Mouse (Mus musculus) intestine, postnatal 0 days (tissue): ENCODE results near the gene Uqcrq. TPM values are rescaled to one million over a fixed set of nuclear protein-coding genes. Genes with fewer than 3 reads are reported as not detected.

Source experiments
- ATAC-seq: fragments of 200-750 bp; cut with Nextera tagmentation; 2 replicates; pipeline ENCODE4 v1.8.0; 2017; ENCODE audit warnings: mild to moderate bottlenecking, moderate TSS enrichment, moderate library complexity
- H3K27ac ChIP-seq: fragments of 300-500 bp; sonication (generic); 2 replicates; pipeline ENCODE4 v1.5.1; 2014; ENCODE audit warnings: mild to moderate bottlenecking, low read depth, low read length, moderate library complexity
- H3K27me3 ChIP-seq: fragments of 300-500 bp; sonication (generic); replicated peaks from 2 replicates; pipeline ENCODE4 v1.6.1; 2014; ENCODE audit warnings: low read length, mixed read lengths; ENCODE audit not compliant: control insufficient read depth, insufficient read depth
- H3K36me3 ChIP-seq: fragments of 300-500 bp; sonication (generic); 2 replicates; pipeline ENCODE4 v1.6.1; 2014; ENCODE audit warnings: mild to moderate bottlenecking, moderate library complexity; ENCODE audit not compliant: control insufficient read depth, insufficient read depth
- H3K4me1 ChIP-seq: fragments of 300-500 bp; sonication (generic); replicated peaks from 2 replicates; pipeline ENCODE4 v1.6.1; 2014; ENCODE audit warnings: antibody characterized with exemption, low read length, mixed read lengths; ENCODE audit not compliant: control insufficient read depth, insufficient read depth
- H3K4me2 ChIP-seq: fragments of 300-500 bp; sonication (generic); replicated peaks from 2 replicates; pipeline ENCODE4 v1.6.1; 2014; ENCODE audit warnings: low read depth, mild to moderate bottlenecking, moderate library complexity
- H3K4me3 ChIP-seq: fragments of 300-500 bp; sonication (generic); 2 replicates; pipeline ENCODE4 v1.5.1; 2014; ENCODE audit warnings: low read depth, low read length
- H3K9ac ChIP-seq: fragments of 300-500 bp; sonication (generic); 2 replicates; pipeline ENCODE4 v1.6.1; 2014; ENCODE audit warnings: mild to moderate bottlenecking, low read depth, low read length
- H3K9me3 ChIP-seq: fragments of 300-500 bp; sonication (generic); 2 replicates; pipeline ENCODE4 v1.6.1; 2016; ENCODE audit warnings: mixed run types; ENCODE audit not compliant: control insufficient read depth
- CTCF ChIP-seq: sonication (generic); IDR thresholded peaks from 2 replicates; pipeline ENCODE4 v1.5.1; 2016; ENCODE audit warnings: low read depth, mild to moderate bottlenecking, control low read depth, antibody characterized with exemption, moderate library complexity
- WGBS: fragments of 180-500 bp; shearing (Covaris S2); extraction: QIAGEN DNeasy Blood & Tissue Kit; methylation state at CpG from one replicate; pipeline ENCODE4 v1.1.7; 2014; 5-methylcytosine and 5-hydroxymethylcytosine counted together
- polyA plus RNA-seq: library from polyadenylated mRNA; unstranded; fragments of >200 nt; fragmentation: Nextera tagmentation; extraction: Ambion mirVana; gene quantifications from 2 replicates; pipeline ENCODE4 v1.2.1, GENCODE M21; 2015

Uqcrq gene
- polyA plus RNA-seq, 1 experiment from 2014 or later, result 2,040 TPM

- Histone ChIP-seq H3K27me3 (peaks cover 60% of the 10 kb centered on the region), H3K4me2 (no peak overlapping the region), H3K4me1 (no peaks in the 10 kb centered on the region), H3K27ac (no peak overlapping the region), H3K36me3 (no peaks in the 10 kb centered on the region), H3K9me3 (no peaks in the 10 kb centered on the region), H3K9ac (no peak overlapping the region), H3K4me3 (no peak overlapping the region)
- no peak for ATAC-seq
- TF ChIP-seq CTCF, result peak; percentile 54
- WGBS, result 80% methylated on average over 3 of the region's 3 CpGs
Observed at GRCm38 (mm10) chr11:53472709-53473108, 42.1 kb upstream of the Uqcrq start.

- H3K9ac ChIP-seq, result no peak within 1 kb of the TSS
- H3K27ac ChIP-seq, result no peak within 1 kb of the TSS
- peak; percentile 55; the same call in 1 of the 2 replicates for ATAC-seq
- no peaks in the 10 kb centered on the region for H3K36me3 ChIP-seq
- 0 out of 2 replicates have a peak within 1 kb of the TSS, but pooled peaks have one; percentile 9 for H3K4me3 ChIP-seq
- peaks cover 52% of the 10 kb centered on the region for H3K27me3 ChIP-seq
- WGBS, result 5% methylated on average over 29 of the region's 29 CpGs
- peak; percentile 97 for TF ChIP-seq CTCF
- no peaks in the 10 kb centered on the region for H3K4me1 ChIP-seq
- peak within 1 kb of the TSS; percentile 53 for H3K4me2 ChIP-seq
- no peaks in the 10 kb centered on the region for H3K9me3 ChIP-seq
Observed at GRCm38 (mm10) chr11:53469968-53470695, 39.5 kb upstream of the Uqcrq start, which contains the start of gene Gm9837. Gm9837 (minus strand) TSS chr11:53470479.

- Histone ChIP-seq H3K4me3 (no peak overlapping the region), H3K9me3 (no peaks in the 10 kb centered on the region), H3K27ac (no peak overlapping the region), H3K4me2 (peak overlapping the region; percentile 53), H3K27me3 (peaks cover 51% of the 10 kb centered on the region), H3K4me1 (no peaks in the 10 kb centered on the region), H3K9ac (no peak overlapping the region), H3K36me3 (no peaks in the 10 kb centered on the region)
- 44% methylated on average over 16 of the region's 16 CpGs for WGBS
- ATAC-seq, result no peak
- TF ChIP-seq CTCF, result no peak
Observed at GRCm38 (mm10) chr11:53469294-53469967, 38.8 kb upstream of the Uqcrq start.

- no peaks in the 10 kb centered on the region for H3K36me3 ChIP-seq
- H3K27ac ChIP-seq, result no peak overlapping the region
- 11% methylated on average over 39 of the region's 40 CpGs for WGBS
- H3K4me1 ChIP-seq, result no peaks in the 10 kb centered on the region
- H3K27me3 ChIP-seq, result peaks cover 69% of the 10 kb centered on the region
- H3K9me3 ChIP-seq, result no peaks in the 10 kb centered on the region
- peak; percentile 88 for TF ChIP-seq CTCF
- H3K4me3 ChIP-seq, result peak overlapping the region; percentile 20; the same call in 1 of the 2 replicates
- peak overlapping the region; percentile 63 for H3K4me2 ChIP-seq
- no peak overlapping the region for H3K9ac ChIP-seq
- peak; percentile 61 for ATAC-seq
Observed at GRCm38 (mm10) chr11:53466231-53466971, 35.8 kb upstream of the Uqcrq start.

- 8% methylated on average over 55 of the region's 55 CpGs for WGBS
- no peak overlapping the region for H3K27ac ChIP-seq
- ATAC-seq, result no peak
- H3K9ac ChIP-seq, result 0 out of 2 replicates have a peak overlapping the region, but pooled peaks have one; percentile 13
- H3K27me3 ChIP-seq, result peaks cover 47% of the 10 kb centered on the region
- TF ChIP-seq CTCF, result no peak
- peak overlapping the region; percentile 33 for H3K4me3 ChIP-seq
- no peaks in the 10 kb centered on the region for H3K9me3 ChIP-seq
- no peaks in the 10 kb centered on the region for H3K4me1 ChIP-seq
- H3K36me3 ChIP-seq, result no peaks in the 10 kb centered on the region
- peak overlapping the region; percentile 69 for H3K4me2 ChIP-seq
Observed at GRCm38 (mm10) chr11:53463551-53464424, 33.2 kb upstream of the Uqcrq start.
